Mouse (Mus musculus) brain, embryonic 18.5 days (tissue): ENCODE data around the gene Prkcg.
A peak's percentile ranks its signal among the peaks of the same experiment; 100 is the strongest.
"Not testable (repeated sequence)": the region's sequence is repeated elsewhere in the genome, so short reads cannot be mapped to it uniquely, and the experiment has no call there.

ENCODE experiments used
- DNase-seq: peaks from one replicate; pipeline ENCODE4 v3.0.0-alpha.2; 2012; ENCODE audit warnings: low read depth, low spot score

The Prkcg gene

DNA sequence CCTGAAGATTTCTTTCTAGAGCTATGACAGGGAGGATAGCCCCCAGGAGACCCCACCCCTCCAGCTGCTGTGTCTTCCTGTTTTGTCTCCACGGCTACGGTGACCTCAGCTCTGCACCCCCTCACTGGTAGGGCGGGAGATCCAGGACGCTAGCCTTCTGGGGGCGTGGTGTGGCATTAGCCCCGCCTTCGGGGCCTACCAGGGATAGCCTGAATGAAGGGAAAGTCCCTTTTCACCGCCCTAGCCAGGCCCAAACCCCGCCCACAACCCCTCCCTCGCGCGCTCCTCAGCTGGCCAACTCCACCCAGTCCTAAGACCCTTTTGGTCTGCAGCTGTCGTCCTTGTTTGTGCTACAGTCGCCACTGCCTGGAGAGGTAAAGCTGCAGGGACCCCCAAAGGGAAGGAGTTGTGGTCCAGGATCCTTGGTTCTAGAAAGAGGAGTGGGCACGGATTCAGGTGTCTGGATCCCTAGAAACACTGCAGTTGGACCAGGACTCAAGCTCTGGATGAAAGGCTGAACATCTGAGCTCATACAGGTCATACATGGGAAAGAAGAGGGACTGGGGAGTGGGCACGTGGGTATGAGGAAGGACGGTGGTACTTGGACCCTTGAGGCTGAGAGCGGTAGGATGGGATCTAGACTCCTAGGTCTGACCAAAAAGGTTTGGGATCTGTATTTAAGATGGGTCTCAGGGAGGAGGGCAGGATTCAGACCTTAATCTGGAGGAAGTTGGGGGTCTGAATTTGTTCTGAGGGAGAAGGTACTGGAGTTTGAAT lies 1.5 kb downstream of the Prkcg start:
- peak; percentile 80 for DNase-seq

- no peak for DNase-seq
Observed at GRCm38 (mm10) chr7:3291197-3291596, 2.2 kb downstream of the Prkcg start.

GRCm38 (mm10) chr7:3291764-3292163 lies 2.8 kb downstream of the Prkcg start:
- no peak for DNase-seq

DNA sequence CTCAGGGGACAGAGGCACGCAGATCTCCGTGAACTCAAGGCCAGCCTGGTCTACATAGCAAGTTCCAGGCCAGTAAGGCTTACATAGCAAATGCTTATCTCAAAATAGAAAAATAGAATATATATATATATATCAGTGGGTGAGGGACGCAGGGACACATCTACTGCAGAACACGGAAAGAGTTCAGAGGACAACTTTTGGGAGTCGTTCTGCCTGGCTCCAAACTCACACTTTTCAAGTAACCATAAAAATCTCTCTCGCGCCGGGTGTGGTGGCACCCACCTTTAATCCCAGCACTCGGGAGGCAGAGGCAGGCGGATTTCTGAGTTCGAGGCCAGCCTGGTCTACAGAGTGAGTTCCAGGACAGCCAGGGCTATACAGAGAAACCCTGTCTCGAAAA lies 3.3 kb downstream of the Prkcg start:
- not testable (repeated sequence) for DNase-seq

- no peak for DNase-seq
Observed at GRCm38 (mm10) chr7:3292791-3293190, 3.8 kb downstream of the Prkcg start.

DNA sequence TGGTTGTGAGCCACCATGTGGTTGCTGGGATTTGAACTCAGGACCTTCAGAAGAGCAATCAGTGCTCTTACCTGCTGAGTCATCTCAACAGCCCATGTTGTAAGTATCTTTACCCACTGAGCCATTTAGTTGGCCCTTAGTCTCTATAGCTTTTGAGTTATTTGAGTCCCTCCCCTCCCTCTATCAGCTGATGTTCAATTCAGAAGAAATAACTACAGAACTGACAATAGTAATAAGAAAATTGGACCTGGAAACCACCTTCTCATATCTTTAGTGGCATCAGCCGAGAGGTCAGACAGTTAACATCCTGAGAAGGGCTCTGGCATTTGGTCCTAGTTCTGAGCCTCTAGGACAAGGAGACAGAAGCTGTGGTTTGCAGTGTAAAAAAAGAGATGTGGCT lies 5.8 kb downstream of the Prkcg start:
- no peak for DNase-seq

DNA sequence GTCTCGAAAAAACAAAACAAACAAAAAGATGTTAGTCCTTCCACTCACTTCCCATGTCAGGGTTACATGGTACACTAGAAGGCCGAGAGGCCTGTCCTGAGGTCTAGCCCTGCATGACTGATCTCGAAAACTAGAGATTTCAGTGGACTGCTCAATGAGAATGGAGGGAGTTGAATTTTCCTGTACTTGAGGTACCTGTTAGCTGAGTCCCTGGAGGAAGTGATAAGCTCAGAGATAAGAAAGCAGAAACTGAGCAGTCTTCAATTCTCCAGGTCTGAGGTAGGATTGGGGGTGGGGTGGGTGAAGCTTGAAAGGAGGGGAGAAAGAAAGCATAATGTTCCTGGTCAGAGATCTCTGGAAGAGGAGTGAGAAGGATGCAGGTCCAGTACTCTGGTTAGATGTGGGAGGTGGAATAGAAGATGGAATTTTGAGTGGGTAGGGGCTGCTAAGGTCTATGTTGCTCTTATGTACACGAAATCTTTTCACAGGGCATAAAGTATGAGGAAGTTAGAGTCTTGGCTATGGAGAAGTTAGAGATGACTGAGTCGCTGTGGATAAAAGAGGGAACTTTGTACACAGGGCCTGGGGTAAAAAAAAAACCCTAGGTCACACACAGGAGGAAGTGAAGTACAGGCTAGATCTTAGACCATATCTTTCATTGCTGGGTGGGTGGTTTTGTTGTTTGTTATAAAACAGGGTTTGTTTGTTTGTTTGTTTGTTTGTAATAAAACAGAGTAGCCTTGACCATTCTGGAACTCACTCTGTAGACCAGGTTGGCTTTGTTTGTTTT lies 6.5 kb downstream of the Prkcg start:
- no peak for DNase-seq

DNA sequence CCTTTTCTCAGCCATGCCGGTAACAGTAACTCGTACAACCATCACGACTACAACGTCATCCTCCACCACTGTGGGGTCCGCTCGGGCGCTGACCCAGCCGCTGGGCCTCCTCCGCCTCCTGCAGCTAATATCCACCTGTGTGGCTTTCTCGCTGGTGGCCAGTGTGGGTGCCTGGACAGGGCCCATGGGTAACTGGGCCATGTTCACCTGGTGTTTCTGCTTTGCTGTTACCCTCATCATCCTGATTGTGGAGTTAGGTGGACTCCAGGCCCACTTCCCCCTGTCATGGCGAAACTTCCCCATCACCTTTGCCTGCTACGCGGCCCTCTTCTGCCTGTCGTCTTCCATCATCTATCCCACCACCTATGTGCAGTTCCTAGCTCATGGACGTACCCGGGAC lies 7.7 kb downstream of the Prkcg start:
- no peak for DNase-seq

- no peak for DNase-seq
Observed at GRCm38 (mm10) chr7:3299941-3300617, 11.1 kb downstream of the Prkcg start.

DNA sequence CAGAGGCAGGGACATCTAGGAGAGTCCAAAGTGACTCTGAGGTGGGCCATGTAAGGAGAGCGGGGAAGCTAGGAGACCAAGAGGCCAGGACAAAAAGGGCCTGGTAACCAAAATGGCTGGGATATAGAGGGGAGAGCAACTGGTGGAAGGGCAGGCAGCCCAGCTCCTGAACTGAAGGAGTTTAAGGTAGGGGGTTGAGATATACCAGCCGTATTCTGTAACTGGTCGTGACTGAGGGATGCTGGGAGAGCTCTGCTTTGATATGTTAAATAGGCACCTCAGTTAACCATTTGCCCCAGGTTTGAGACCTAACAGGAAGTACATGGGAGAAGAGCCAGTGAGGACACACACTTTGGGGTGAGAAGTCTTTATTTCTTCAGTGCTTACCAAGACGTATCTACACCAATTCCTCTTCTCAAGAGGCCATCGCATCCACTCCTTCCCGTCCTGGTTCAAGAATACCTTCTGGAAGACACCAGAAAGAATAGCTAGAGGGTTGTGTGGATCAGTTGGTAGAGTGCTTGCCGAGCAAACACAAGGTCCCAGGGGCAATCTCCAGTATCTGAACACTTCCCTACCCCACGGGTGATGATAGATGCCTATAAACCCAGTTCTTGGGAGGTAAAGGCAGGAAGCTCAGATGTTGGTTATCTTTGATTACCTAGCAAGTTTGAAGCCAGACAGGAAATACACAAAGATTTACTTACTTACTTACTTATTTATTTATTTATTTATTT lies 12.1 kb downstream of the Prkcg start:
- no peak for DNase-seq

DNA sequence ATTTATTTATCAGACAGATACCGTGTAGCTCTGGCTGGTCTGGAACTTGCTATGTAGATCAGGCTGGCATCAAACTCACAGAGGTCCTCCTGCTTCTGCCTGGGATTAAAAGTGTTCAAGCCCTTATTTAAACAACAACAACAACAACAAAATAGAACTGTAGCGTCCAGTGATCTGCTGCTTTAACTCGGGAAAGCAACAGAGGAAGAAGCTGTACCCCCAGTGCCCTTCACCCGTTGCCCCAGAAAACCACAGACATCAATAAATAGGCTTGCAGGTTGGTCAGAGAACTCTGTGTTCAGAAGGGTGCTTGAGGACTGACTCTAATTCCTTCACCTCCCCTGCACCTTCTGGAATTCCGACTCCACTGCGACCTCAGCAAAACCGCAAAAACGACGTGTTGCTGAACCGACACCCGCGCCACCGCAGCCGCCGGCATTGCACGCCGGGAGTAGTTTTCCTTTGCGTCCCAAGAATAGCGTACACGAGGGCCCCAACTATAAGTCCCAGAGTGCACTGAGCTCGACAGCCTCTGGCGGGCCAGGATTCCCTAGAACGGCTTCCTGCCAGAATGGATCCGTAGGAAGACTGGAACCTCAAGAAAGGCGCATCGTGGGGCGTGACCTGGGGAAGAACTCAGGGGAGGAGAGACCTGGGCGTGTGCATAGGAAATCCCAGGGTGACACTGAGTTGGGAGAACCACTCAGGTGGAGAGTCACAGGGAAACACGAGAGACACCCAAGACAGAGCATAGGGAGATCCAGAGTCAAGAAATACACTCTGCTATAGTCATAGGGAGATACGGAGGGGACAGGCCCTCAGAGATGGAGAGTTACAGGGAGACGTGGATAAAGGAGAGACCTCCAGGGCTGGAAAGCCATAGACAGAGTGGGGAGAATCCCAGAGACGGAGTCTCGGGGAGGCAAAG lies 12.9 kb downstream of the Prkcg start:
- no peak for DNase-seq

- no peak for DNase-seq
Observed at GRCm38 (mm10) chr7:3302556-3303275, 13.7 kb downstream of the Prkcg start.

- no peak for DNase-seq
Observed at GRCm38 (mm10) chr7:3303276-3303781, 14.3 kb downstream of the Prkcg start.

DNA sequence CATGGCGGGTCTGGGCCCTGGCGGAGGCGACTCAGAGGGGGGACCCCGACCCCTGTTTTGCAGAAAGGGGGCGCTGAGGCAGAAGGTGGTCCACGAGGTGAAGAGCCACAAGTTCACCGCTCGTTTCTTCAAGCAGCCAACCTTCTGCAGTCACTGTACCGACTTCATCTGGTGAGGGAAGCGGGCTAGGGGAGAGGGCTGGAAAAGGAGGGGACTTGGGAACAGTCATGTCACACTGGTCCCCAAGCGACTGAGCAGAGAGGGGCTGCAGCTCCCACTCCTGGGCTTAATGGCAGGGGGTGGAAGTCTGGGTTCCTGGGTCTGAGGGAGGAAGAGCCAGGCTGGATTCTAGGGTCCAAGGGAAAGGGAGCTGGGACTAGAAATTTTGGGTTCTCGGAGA lies 14.8 kb downstream of the Prkcg start:
- DNase-seq, result no peak

GRCm38 (mm10) chr7:3304298-3304697 lies 15.3 kb downstream of the Prkcg start:
- no peak for DNase-seq

DNA sequence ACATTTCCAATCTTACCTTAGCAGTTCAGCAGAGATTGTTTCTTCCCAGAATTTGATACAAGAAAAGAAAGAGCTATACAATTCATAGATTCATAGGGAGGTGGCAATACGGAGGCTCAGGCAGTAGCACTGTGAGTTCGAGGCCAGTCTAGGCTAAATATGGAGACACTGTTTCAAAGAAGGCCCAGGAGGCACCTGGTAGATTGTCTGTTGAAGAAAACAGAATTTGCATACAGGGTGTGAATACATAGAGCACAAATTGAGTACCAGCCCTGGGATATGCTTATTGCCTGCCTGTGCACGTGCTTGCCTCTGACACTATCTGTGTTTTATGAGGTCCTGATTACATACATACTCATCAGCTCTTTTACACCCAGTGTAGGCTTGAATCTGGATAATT lies 17.4 kb downstream of the Prkcg start:
- no peak for DNase-seq

- DNase-seq, result no peak
Observed at GRCm38 (mm10) chr7:3308646-3309045, 19.7 kb downstream of the Prkcg start.

DNA sequence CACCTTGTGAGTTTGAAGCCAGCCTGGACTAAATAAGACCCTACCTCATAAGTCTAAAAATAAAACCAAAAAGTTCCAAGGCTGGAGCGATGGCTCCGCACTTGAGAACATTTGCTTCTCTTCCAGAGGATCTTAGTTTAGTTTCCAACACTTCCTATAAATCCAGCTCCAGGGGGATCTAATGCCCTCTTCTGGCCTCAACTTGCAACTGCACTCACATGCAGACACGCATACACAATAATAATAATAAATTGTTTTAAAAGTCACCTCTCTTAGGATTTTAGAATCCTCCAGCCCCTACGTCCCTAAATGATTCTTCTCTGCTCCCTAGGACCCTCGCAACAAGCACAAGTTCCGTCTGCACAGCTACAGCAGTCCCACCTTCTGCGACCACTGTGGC lies 21.3 kb downstream of the Prkcg start:
- no peak for DNase-seq

- no peak for DNase-seq
Observed at GRCm38 (mm10) chr7:3313571-3313970, 24.6 kb downstream of the Prkcg start.

GRCm38 (mm10) chr7:3314121-3314520 lies 25.1 kb downstream of the Prkcg start:
- no peak for DNase-seq
